Mouse (Mus musculus) lung, postnatal 0 days (tissue): ENCODE measurements around the gene Tmem266.

Source experiments
- CTCF ChIP-seq: IDR thresholded peaks from 2 replicates; pipeline ENCODE4 v1.5.1; 2016; ENCODE audit warnings: antibody characterized with exemption, mild to moderate bottlenecking
- EP300 ChIP-seq: IDR thresholded peaks from 2 replicates; pipeline ENCODE4 v1.6.1; 2016; ENCODE audit warnings: antibody characterized with exemption, mild to moderate bottlenecking, control low read depth

DNA sequence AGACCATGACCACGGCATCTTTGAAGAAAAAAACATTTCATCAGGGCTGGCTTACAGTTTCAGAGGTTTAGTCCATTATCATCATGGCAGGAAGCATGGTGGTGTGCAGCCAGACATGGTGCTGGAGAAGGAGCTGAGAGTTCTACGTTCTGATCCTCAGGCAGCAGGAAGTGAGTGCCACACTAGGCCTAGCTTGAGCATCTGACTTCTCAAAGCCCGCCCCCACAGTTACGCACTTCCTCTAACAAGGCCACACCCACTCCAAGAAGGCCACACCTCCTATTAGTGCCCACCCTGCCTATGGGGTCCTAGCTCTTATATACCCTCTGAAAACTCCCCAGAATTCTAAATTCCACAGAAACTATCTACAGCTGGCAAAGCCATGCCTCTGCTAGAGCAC lies 34.7 kb upstream of the Tmem266 start:
- no peak for TF ChIP-seq CTCF
- no peak for TF ChIP-seq EP300
